Mouse (Mus musculus) granulocyte monocyte progenitor cell, adult 5-6 weeks (primary cell): ENCODE data around the gene Zfp324. TPM values are rescaled to one million over a fixed set of nuclear protein-coding genes. Genes with fewer than 3 reads are reported as not detected.
A peak's percentile ranks its signal among the peaks of the same experiment; 100 is the strongest.
"Not testable (repeated sequence)": the region's sequence is repeated elsewhere in the genome, so short reads cannot be mapped to it uniquely, and the experiment has no call there.

ENCODE experiments used
- ATAC-seq: replicated peaks from 2 replicates; pipeline ENCODE4 v1.8.0; 2016; ENCODE audit warnings: mild to moderate bottlenecking, moderate TSS enrichment, inconsistent platforms; ENCODE audit not compliant: poor library complexity, severe bottlenecking
- total RNA-seq, 2 experiments: library from RNA; stranded (forward) in 1 of 2; stranded (reverse) in 1 of 2; fragments of 200-712, 200-1000 nt in 1 of 2; fragments of >200 nt in 1 of 2; fragmentation: Nextera tagmentation in 1 of 2; gene quantifications; 2 replicates each; pipeline ENCODE4 v1.2.3; 2014 to 2017

Gene Zfp324
- 5.9 and 8.6 TPM in 2 replicates for total RNA-seq (2014; fragmentation: Nextera tagmentation)
- total RNA-seq (2017) = 7.6 and 7.8 TPM in 2 replicates

DNA sequence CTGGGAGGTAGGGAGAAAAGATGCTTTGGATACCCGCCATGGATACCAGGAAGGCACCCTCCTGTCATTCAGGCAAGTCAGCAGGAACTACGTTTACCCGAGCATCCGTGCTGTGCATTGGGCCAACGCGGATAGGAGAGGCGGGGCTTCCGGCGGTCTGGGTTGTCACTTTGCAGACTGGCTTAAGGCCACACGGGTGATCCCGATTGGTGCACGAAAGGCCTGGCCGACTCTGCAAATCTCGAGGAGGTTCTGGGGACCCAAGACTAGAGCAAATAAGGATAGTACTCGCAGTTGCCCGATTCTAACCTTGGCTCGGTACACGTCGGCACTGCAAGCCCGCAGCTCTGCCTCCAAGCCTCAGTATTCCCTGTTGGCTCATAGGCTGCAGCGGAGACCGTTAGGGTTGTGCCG lies at the start of gene Zfp324:
Zfp324 (plus strand) TSS at position 161 of the 414 bp plus-strand sequence.
- ATAC-seq = peak; percentile 83

DNA sequence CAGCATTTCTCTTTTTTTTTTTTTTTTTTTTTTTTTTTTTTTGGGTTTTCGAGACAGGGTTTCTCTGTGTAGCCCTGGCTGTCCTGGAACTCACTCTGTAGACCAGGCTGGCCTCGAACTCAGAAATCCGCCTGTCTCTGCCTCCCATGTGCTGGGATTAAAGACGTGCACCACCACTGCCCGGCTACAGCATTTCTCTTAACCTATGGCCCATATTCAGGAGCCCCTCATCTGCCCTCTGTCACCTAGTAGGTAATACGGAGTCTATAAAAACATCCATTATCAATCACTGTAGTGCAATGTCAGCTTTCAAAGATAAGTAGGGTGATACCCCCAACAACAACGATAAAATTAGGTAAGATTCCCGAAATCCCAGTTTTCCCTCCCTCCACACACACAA lies 45.1 kb upstream of the Zfp324 start:
- ATAC-seq = not testable (repeated sequence)

DNA sequence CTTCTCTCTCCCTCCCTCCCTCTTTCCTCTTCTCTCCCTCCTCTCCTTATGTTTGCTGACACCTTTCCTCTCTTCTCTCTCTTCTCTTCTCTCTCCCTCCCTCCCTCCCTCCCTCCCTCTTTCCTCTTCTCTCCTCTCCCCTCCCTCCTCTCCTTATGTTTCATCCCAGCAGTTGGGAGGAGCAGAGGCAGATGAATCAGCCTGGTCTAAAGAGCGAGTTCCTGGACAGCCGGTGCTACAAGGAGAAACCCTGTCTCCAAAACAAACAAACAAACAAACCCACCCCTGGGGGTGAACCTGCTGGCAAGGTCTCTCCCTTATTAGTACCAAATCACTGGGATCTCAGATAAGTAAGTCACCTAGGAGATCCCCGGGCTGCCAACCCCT lies 44.3 kb upstream of the Zfp324 start:
- ATAC-seq = no peak

DNA sequence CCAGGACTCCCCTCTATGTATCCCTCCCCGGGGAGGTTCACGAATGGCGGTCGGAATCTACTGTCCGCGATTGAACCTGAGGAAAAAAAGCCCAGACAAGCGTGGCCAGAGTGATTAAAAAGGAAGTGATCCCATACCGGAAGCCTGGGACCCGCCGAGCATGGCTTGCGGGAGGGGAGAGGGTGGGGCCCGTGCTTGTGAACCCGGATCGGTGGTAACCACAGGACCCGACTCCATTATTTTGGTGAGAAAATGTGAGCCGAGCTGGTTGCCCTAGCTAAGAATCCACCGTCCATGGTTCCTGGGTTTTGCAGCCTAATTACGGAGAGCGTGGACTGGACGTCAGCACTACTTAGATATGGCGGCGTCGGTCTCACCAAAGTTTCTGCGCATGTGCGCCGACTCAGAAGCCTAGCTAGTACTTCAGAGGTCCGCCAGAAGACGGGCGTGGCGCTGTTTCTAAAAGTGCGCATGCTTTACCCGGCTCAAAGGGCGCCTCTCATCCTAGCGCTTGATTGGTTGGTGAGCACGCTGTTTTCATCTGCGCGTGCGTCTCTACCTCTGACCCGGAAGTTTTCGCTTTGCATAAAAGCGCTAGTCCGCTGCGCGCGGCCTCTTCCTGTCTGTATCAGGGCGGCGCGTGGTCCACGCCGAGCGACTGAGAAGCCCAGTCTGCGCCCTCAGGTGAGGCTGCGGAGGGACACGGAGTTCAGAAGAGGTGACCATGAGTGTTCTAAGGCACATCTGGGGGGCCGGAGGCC lies 43.8 kb upstream of the Zfp324 start, which contains the start of gene Rps5:
Rps5 (plus strand) TSS at position 586 of the 761 bp plus-strand sequence.
- ATAC-seq = peak; percentile 93

DNA sequence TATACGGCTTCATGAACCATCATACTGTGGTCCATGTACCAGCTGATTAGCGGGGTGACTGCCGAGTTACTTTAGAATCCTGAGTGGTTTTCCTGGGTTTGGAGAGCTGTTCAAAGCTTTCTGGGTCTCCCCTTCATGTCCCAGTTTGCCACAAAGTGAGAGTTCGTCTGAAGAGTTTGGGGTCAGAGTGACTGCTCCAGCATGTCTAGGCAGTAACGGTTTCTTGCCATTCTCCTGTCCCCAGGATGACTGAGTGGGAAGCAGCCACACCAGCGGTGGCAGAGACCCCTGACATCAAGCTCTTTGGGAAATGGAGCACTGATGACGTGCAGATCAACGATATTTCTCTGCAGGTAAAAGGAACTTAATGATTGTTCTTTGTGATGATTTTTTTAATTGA lies 42.9 kb upstream of the Zfp324 start:
- ATAC-seq = no peak

DNA sequence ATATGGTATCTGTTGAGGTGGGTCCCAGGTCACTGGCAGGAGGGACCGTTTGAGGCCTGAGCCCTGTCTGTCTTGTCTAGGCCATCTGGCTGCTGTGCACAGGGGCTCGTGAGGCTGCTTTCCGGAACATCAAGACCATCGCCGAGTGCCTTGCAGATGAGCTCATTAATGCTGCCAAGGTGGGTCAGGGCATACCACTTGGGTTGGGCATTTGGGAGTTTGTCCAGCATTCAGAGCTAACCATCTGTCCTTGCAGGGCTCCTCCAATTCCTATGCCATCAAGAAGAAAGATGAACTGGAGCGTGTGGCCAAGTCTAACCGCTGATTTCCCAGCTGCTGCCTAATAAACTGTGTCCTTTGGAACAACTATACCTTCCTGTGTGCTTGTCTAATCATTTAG lies 39.3 kb upstream of the Zfp324 start:
- ATAC-seq = no peak

DNA sequence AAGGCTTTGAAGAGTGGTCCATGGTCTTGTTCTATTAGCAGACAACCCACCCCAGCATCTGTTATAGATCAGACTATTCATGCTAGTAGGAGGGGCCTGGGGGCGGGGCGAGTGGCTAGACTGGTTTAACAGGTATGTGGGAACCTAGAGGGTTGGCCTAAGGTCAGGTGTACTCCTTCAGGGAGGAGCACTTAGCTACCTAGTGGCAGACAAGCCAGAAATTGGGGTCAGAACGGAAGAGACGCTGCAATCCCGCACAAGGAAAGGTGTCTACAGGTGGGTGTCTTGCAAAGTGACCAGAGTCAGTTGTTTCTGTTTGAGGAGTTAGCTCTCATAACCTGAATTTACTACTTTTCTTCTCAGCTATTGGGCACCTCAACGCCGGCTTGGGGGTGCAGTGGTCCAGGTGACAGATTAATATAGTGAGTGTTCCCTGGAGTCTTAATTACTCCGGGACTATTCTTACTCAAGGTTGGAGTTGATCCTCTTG lies 38.4 kb upstream of the Zfp324 start, which contains the start of gene Rnf225:
Rnf225 (plus strand) TSS at position 226 of the 490 bp plus-strand sequence.
- no peak for ATAC-seq

DNA sequence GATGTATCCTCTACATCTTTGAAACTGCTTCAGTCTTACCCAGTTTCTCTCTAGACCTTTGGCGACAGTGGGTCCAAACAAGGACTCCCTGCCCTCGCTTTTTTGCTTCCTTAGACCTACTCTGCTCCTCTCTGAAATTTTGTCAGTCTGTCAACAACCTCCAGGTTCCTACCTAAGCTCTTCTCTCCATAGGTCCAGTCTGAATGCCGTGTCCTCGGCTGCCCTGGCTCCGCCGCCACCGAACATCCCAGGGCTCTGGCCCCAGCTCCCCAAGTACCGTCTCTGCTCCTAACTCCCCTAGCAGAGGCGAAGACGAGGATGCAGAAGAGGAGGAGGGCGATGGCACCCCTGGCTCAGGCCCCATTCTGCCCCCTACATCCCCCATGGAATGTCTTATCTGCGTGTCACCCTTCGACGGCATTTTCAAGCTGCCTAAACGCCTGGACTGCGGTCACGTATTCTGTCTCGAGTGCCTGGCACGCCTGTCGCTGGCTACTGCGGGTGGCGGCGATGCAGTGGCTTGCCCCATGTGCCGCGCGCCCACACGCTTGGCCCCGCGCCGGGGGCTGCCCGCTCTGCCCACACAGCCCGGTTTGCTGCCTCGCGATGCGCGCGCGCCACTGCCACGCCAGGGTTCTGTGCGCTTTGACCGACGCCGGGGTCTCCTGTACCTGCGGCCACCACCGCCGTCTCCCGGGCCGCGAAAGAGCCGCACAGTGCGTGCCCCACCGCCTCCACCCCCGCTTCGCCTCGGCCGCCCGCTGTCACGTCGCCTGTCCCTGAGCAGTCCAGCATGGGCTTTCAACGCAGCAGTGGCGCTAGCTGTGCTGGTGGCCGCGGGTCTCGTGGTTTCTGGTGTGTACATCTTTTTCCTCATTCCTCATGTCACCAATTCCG lies 37.7 kb upstream of the Zfp324 start:
- ATAC-seq = peak; percentile 62

DNA sequence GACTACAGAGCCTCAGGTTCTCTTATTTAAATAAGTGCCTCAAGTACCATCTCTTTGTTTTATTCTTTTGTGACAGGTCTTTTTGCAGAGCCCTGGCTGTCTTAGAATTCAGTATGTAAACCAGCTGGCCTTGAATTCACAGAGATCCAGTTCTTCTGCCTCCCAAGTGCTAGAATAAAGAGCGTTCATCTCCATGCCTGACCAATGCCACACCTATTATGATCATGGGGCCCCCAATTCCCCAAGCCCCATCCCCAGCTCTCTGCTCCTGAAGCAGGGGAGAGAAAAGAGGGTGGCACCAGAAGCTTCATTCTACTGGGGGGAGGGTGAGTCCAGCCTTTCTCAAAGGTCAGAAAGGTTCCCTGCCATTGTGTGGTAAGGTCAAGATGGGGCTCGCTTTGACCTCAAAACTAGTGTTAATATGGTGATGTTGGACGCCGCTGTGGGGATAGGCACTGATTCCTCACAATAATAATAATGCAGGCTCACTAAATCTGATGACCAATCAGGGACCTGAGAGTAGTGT lies 32.0 kb upstream of the Zfp324 start:
- ATAC-seq = no peak

DNA sequence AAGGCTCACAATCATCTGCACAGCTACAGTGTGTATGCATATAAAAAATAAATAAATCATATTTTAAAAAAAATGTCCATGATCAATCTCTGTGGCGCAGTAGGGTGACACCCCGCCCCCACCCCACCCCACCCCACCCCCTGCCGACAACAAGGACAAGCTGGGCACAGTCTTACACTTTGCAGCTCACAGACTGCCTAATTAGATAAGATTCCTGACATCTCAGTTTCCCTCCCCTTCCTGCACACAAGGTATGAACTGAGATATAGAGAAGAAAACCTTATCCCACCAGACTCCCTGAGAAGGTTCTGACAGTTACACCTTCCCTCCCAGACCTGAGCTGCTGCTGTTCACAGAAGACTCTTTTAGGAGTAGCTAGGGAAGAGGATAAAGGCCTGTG lies 30.8 kb upstream of the Zfp324 start:
- ATAC-seq = no peak

DNA sequence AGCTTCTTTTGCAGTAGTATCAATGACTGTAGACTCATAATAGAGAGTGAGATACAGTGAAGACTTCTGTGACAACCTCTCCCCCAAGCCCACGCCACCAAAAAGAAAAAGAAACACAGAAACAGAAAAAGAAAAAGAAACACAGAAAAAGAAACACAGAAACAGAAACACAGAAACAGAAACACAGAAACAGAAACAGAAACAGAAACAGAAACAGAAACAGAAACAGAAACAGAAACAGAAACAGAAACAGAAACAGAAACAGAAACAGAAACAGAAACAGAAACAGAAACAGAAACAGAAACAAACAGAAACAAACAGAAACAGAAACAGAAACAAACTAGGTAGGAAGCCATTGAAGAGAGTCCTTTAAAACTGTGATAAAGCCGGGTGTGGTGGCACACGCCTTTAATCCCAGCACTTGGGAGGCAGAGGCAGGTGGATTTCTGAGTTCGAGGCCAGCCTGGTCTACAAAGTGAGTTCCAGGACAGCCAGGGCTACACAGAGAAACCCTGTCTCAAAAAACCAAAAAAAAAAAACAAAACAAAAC lies 28.3 kb upstream of the Zfp324 start:
- ATAC-seq = not testable (repeated sequence)

DNA sequence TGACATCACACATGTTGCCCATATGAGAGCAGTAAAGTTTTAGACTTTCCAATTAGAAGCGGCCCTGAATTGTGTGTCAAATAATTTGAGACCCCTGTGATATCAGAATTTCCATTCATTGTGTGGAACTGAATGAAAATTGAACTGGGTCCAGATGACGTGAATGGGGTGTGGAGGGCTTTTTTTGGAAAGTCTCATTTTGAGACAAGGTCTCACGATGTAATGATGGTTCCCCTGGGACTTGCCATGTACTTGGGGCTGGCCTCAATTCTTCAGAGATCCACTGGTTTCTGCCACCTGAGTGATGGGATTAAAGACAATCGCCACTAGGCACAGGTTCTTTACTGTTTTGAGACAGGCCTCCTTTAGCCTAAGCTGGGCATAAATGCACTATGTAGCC lies 25.0 kb upstream of the Zfp324 start:
- ATAC-seq = no peak

DNA sequence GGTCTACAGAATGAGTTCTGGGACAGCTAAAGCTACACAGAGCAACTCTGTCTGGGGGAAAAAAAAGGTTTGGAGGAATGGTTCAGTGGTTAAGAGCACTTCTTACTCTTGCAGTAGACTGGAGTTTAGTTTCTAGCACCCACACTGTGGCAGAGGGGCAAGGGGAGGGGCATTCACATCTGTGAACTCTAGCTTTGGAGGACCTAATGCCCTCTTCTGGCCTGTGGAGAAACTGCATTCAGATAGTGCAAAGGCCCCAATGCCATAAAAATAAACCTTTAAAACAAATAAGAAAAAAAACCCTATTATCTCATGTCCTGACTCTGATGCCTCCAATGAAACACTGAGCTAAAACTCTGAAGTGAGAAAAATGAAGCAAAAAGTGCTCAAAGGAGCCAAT lies 22.1 kb upstream of the Zfp324 start:
- peak; percentile 96 for ATAC-seq

DNA sequence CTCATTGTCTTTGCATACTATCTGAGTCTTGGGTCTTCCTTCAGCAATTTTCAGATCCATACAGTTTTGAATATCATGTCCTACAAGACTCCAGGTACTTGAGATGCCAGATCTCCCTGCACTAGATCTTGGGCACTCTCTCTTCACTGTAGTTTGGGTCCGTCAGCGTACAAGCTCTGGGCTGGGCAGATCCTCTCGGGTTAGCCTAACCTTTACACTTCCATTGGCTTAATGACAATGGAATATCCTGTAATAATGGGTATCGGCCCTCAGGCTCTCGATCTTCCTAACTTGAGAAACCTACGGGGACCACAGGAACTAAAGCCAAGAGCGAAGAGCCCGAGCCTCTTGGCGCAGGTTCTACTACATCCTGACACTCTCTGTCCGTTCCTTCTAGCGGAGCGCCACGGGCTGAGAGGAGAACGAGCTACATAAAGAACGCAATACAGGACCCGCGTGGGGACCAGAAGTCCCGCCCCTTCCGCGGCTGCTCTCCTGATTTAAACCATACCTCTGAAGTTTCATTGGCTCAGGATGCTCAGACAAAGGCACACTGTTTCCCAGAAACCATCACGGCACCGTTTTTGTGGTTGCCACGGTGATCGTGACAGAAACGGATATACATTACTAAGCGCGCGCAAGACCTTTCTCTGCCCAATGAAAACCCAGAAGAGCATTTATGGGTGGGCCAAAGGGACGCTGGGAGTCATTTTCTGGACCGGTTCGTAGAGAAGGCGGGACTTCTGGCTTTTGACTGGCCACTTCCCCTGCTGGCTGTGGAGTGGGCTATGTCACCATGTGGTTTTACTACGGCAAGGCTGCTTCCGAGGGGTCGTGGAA lies 16.4 kb upstream of the Zfp324 start:
- ATAC-seq = peak; percentile 93

DNA sequence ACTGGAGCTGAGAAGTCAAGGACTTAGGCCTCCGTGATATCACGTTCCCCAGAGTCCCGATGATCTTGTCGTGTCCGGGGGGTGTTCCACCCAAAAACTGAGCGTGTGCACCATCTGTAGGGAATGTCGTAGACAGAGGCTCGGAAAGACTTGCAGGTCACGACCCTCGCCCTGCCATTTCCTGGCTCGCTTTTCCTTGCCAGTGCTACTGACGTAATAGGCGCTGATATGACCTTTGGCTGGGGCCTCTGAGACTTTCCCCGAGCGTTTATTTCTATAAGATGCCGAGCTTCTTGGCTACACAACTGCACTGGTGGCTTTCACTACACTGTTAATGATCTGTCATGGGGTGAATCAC lies 15.8 kb upstream of the Zfp324 start:
- ATAC-seq = no peak

DNA sequence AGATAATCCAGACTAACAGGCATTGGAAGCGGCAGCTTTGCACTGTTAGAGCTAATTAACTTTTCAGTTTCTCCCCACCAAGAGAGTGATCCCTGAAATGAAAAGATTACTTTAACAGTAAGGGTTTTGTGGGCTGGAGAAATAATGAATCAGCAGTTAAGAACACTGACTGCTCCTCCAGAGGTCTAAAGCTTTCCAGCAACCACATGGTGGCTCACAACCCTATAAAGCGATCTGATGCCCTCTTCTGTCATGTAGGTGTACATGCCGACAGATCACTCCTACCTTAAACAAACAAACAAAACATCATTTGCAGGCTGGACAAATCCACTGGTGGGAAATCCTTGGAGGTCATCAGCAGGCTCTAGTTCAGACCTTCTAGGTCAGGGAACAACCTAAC lies 10.7 kb upstream of the Zfp324 start:
- ATAC-seq = peak; percentile 62

DNA sequence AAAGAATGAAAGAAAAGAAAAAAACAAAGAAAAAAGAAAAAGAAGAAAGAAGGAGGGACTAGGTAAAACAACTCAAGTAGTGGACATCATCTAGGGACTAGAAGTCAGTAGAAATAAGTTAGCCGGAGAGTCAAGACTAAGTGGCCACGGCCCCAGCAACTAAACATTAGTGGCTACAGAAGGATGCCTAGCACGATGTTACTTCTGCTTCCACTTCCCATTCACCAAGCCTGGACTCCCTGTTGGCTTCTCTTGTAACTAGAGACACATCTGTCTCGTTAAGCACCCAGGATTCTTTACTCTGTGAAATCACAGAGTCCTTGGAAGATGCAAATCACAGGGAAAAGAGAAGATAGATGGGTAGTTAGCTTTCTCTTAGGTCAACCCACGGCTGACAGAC lies 8.1 kb upstream of the Zfp324 start:
- 0 out of 2 replicates have a peak, but pooled peaks have one; percentile 15 for ATAC-seq

DNA sequence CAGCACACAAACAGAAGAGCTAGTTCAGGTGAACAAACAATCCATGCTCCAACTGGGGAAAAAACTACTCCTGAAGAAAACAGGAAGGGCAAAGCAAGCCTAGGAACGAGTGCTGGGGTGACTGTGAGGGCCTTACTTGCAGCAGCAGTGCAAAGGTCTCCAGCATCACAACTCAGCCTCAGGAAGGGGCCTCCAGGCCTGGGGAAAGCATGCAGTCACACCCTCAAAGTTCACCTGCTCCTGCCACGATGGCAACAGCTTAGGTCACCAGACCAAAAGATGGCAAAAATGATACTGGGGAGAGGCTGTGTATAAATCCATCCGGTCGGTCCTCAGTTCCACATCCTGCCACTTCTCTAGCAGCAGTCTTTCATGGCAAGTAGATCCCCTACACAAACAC lies 6.7 kb upstream of the Zfp324 start:
- no peak for ATAC-seq

DNA sequence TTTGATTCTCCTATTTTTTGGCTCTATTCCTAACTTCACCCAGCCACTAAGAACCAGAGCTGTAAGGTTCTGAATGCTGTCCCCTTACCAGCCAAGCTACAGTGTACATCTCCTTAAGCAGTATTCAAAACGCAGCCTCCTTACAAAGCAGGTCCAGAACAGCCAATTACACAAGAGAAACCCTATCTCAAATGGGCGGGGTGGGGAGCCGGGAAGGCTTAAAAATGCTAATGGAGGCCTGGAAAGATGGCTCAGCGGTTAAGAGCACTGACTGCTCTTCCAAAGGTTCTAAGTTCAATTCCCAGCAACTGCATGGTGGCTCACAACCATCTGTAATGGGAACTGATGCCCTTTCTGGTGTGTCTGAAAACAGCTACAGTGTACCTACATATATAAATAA lies 5.9 kb upstream of the Zfp324 start:
- ATAC-seq = no peak
